Mouse (Mus musculus) lung, postnatal 0 days (tissue): ENCODE data around the gene B4galt2. TPM values are rescaled to one million over a fixed set of nuclear protein-coding genes. Genes with fewer than 3 reads are reported as not detected.

Experiments used
- ATAC-seq: fragments of 200-750 bp; cut with Nextera tagmentation; 2 replicates; pipeline ENCODE4 v1.8.0; 2017; ENCODE audit warnings: moderate library complexity
- DNase-seq: peaks from one replicate; pipeline ENCODE4 v3.0.0-alpha.2; 2016; ENCODE audit warnings: low spot score
- H3K27ac ChIP-seq: fragments of 300-500 bp; sonication (generic); 2 replicates; pipeline ENCODE4 v1.5.1; 2014; ENCODE audit warnings: antibody characterized with exemption, mild to moderate bottlenecking, low read length, mixed read lengths
- H3K27me3 ChIP-seq: fragments of 300-500 bp; sonication (generic); replicated peaks from 2 replicates; pipeline ENCODE4 v1.6.1; 2014; ENCODE audit warnings: low read length, mixed read lengths; ENCODE audit not compliant: insufficient read depth
- H3K36me3 ChIP-seq: fragments of 300-500 bp; sonication (generic); 2 replicates; pipeline ENCODE4 v1.6.1; 2014; ENCODE audit warnings: low read length, mixed read lengths; ENCODE audit not compliant: insufficient read depth
- H3K4me1 ChIP-seq: fragments of 300-500 bp; sonication (generic); 2 replicates; pipeline ENCODE4 v1.6.1; 2014; ENCODE audit warnings: antibody characterized with exemption, low read depth, low read length, mixed read lengths; ENCODE audit not compliant: insufficient read depth
- H3K4me2 ChIP-seq: fragments of 300-500 bp; sonication (generic); replicated peaks from 2 replicates; pipeline ENCODE4 v1.6.1; 2014; ENCODE audit warnings: low read depth, mild to moderate bottlenecking, low read length, moderate library complexity, mixed read lengths
- H3K4me3 ChIP-seq: fragments of 300-500 bp; sonication (generic); 2 replicates; pipeline ENCODE4 v1.5.1; 2014; ENCODE audit warnings: low read depth, low read length
- H3K9ac ChIP-seq: fragments of 300-500 bp; sonication (generic); replicated peaks from 2 replicates; pipeline ENCODE4 v1.6.1; 2014; ENCODE audit warnings: low read depth, mild to moderate bottlenecking
- H3K9me3 ChIP-seq: fragments of 300-500 bp; sonication (generic); 2 replicates; pipeline ENCODE4 v1.6.1; 2016; ENCODE audit warnings: low read length, mixed read lengths
- CTCF ChIP-seq: IDR thresholded peaks from 2 replicates; pipeline ENCODE4 v1.5.1; 2016; ENCODE audit warnings: antibody characterized with exemption, mild to moderate bottlenecking
- EP300 ChIP-seq: IDR thresholded peaks from 2 replicates; pipeline ENCODE4 v1.6.1; 2016; ENCODE audit warnings: antibody characterized with exemption, mild to moderate bottlenecking, control low read depth
- WGBS: fragments of 180-500 bp; shearing (Covaris S2); extraction: QIAGEN DNeasy Blood & Tissue Kit; methylation state at CpG from one replicate; pipeline ENCODE4 v1.1.7; 2014; 5-methylcytosine and 5-hydroxymethylcytosine counted together
- polyA plus RNA-seq: library from polyadenylated mRNA; unstranded; fragments of >200 nt; fragmentation: Nextera tagmentation; extraction: Ambion mirVana; gene quantifications from 2 replicates; pipeline ENCODE4 v1.2.1, GENCODE M21; 2015

B4galt2 gene
- polyA plus RNA-seq, 1 experiment from 2014 or later, result 7.2 TPM

DNA sequence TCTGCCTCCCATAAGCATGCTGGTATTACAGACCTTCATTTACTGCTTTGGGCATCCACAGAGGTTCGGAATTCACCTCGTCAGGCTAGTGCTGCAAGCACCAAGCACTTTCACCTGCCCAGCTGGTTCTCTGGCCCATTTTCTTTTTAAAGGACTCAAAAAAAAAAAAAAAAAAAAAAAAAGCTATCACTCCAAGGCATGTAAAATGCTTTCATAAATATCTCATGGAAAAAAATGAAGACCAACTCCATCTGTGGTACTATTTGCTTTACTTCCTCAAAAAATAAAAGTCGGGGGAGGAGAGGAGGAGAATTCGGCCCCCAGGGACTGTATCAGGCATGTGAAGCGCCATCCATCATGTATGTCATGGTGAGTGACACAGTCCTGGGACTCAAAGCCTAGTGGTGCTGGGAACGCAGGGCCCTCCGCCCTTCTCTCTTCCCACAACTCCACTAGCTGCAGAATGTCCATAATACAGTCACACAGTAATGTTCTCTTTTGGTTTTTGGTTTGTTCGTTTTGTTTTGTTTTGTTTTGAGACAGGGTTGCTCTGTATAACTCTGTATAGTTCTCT is 54.6 kb downstream of the B4galt2 start:
- Histone ChIP-seq H3K4me1 (no peaks in the 10 kb centered on the region; the same call in 1 of the 2 replicates), H3K4me2 (no peak overlapping the region), H3K36me3 (no peaks in the 10 kb centered on the region), H3K9me3 (no peaks in the 10 kb centered on the region), H3K9ac (no peak overlapping the region), H3K27me3 (0 out of 2 replicates have a peak, but pooled peaks cover 3% of the 10 kb centered on the region), H3K4me3 (no peak overlapping the region), H3K27ac (no peak overlapping the region)
- ATAC-seq (no peak), DNase-seq (no peak)
- TF ChIP-seq CTCF (no peak), EP300 (no peak)
- WGBS, result 48% methylated on average over 8 of the region's 8 CpGs

Other genes with a start within 250 kb of the B4galt2 start
- gene Dmap1, start 201.2 kb downstream of the B4galt2 start, polyA plus RNA-seq, result 37.0 and 37.8 TPM in 2 replicates
- gene Gm12845, start 159.1 kb downstream of the B4galt2 start, polyA plus RNA-seq, result not detected in 2 replicates
- not detected in 2 replicates for gene Klf17, start 117.8 kb downstream of the B4galt2 start, polyA plus RNA-seq
- gene Slc6a9, start 49.0 kb downstream of the B4galt2 start, polyA plus RNA-seq, result 17.3 and 19.1 TPM in 2 replicates
- 4.5 TPM in 2 replicates for gene Ccdc24, start 10.9 kb downstream of the B4galt2 start, polyA plus RNA-seq
- gene Atp6v0b, start 3.8 kb upstream of the B4galt2 start, polyA plus RNA-seq, result 346 TPM in 2 replicates
- 7.8 and 8.6 TPM in 2 replicates for gene Dph2, start 8.5 kb upstream of the B4galt2 start, polyA plus RNA-seq
- 32.1 and 35.6 TPM in 2 replicates for gene Ipo13, start 31.5 kb upstream of the B4galt2 start, polyA plus RNA-seq
- gene Artn, start 46.3 kb upstream of the B4galt2 start, polyA plus RNA-seq, result 3.2 and 3.5 TPM in 2 replicates